Mouse (Mus musculus): ENCODE results near the gene Cmtm3.

The Cmtm3 gene

GRCm38 (mm10) chr8:104383296-104383695 is 44.1 kb downstream of the Cmtm3 start:
- DNase-seq (ENCODE audit: low read depth) = no peak

- no peak for DNase-seq (ENCODE audit: low read depth)
These were observed 44.8 kb downstream of the Cmtm3 start for GRCm38 (mm10) chr8:104383977-104384376.

- DNase-seq (ENCODE audit: low read depth) = no peak
These were observed 47.5 kb downstream of the Cmtm3 start for GRCm38 (mm10) chr8:104386693-104387092.

GRCm38 (mm10) chr8:104387501-104387900 is 48.3 kb downstream of the Cmtm3 start:
- DNase-seq (ENCODE audit: low read depth) = no peak

- peak; percentile 16 for DNase-seq (ENCODE audit: low read depth)
These were observed 48.8 kb downstream of the Cmtm3 start for GRCm38 (mm10) chr8:104387980-104388379.

- DNase-seq (ENCODE audit: low read depth) = no peak
These were observed 51.0 kb downstream of the Cmtm3 start for GRCm38 (mm10) chr8:104390245-104390644.

- DNase-seq (ENCODE audit: low read depth) = no peak
These were observed 53.9 kb downstream of the Cmtm3 start for GRCm38 (mm10) chr8:104393139-104393538.

- no peak for DNase-seq (ENCODE audit: low read depth)
These were observed 54.6 kb downstream of the Cmtm3 start for GRCm38 (mm10) chr8:104393767-104394166.

- peak; percentile 61 for DNase-seq (ENCODE audit: low read depth)
These were observed 55.8 kb downstream of the Cmtm3 start for GRCm38 (mm10) chr8:104394801-104395702.

GRCm38 (mm10) chr8:104395703-104396357 is 56.6 kb downstream of the Cmtm3 start, which contains the start of gene Cmtm4:
Cmtm4 (minus strand) TSS chr8:104395807.
- no peak for DNase-seq (ENCODE audit: low read depth)

Measured in naive thymus-derived CD4-positive, alpha-beta T cell, adult 2 months (primary cell).